Mouse (Mus musculus) embryonic stem cell, embryonic (primary cell): Measurements from ENCODE around the gene Rtf1.

ENCODE experiments used
- CTCF ChIA-PET, 4 experiments: fragments of 300-600 bp in 2 of 4; fragments of 350-600 bp in 2 of 4; sonication (Branson Sonifier 250); formaldehyde crosslinking; loops; one replicate each; lab custom pipeline; 2022; ENCODE audit warnings: inconsistent platforms in 2 of 4; lab: Charles Lee
- POLR2A ChIA-PET, 4 experiments: fragments of 300-600 bp in 2 of 4; fragments of 350-600 bp in 2 of 4; sonication (Branson Sonifier 250); formaldehyde crosslinking; loops; one replicate each; lab custom pipeline; 2022; ENCODE audit warnings: antibody characterized with exemption in 4 of 4, inconsistent platforms in 1 of 4; lab: Charles Lee

The Rtf1 gene

GRCm38 (mm10) chr2:119703171-119703570, 28.3 kb downstream of the Rtf1 start:
- POLR2A ChIA-PET: interaction anchor here in 3 of 4 experiments (0.6 to 1.9 kb wide), 8 partner anchors 11 to 147 kb away, joined by 3 to 8 read pairs (median 3); partner anchors contain the start of gene Rtf1 (in 1 of the 3)
- CTCF ChIA-PET: interaction anchor here in 2 of 4 experiments (0.6 kb wide), 2 partner anchors 243 to 339 kb away, joined by 3 to 4 read pairs; no protein-coding TSS in a partner anchor

DNA sequence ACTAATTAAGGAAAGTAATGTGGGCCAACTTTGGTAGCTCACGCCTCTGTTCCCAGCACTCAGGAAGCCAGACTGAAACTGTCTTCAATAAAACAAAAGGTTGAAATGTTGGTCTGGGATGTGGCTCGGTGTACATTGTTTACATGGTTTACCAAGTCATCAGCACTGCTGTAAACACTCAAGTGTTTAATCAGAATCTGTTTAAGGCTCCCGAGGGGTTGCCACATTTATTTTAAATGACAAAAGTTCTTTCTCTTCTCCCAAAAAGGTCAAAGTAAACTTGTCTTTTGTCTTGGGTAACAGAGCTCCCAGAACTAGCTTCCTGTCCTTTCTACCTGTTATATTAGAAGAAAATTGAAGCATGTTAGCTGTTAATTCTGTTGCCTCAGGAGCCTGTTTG, 32.8 kb downstream of the Rtf1 start:
- ChIA-PET POLR2A (interaction anchor here (0.6 to 6.2 kb wide), 35 partner anchors 9 to 765 kb away, joined by 3 to 55 read pairs (median 4); partner anchors contain the start of genes Rtf1 (in 2 of the 4), Itpka (in 1 of the 4), Ltk (in 1 of the 4) and Rpap1 (in 1 of the 4)), CTCF (interaction anchor here in 2 of 4 experiments (1.0 kb wide), 2 partner anchors 15 kb away, joined by 3 read pairs; no protein-coding TSS in a partner anchor)

DNA sequence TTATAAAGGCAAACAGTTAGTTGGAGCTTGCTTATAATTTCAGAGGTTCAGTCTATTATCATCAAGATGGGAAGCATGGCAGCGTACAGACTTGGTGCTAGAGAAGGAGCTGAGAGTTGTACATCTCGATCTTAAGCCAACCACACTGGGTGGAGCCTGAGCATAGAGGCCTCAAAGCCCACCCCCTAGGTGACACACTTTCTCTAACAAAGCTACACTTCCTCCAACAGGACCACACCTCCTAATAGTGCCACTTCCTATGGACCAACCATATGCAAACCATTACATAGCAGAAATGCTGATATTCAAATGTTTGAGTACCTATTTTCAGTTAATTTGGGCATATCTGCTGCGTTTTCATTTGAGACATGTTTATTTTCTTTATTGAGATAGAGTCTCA, 35.1 kb downstream of the Rtf1 start:
- CTCF ChIA-PET: no interaction called here
- POLR2A ChIA-PET: interaction anchor here in 3 of 4 experiments (0.8 to 6.2 kb wide), 17 partner anchors 10 to 232 kb away, joined by 3 to 55 read pairs (median 4); partner anchors contain the start of genes Ino80 (in 1 of the 3), Itpka (in 1 of the 3), Ltk (in 1 of the 3) and Rtf1 (in 1 of the 3)

GRCm38 (mm10) chr2:119715868-119716267, 41.0 kb downstream of the Rtf1 start:
- ChIA-PET POLR2A (interaction anchor here in 2 of 4 experiments (0.7 to 2.5 kb wide), 7 partner anchors 9 to 40 kb away, joined by 3 to 6 read pairs (median 4); no protein-coding TSS in a partner anchor), CTCF (interaction anchor here in 2 of 4 experiments (1.1 to 1.2 kb wide), 2 partner anchors 15 to 82 kb away, joined by 3 to 4 read pairs; partner anchors contain the start of gene Tyro3 (in 1 of the 2))

GRCm38 (mm10) chr2:119721070-119721469, 46.2 kb downstream of the Rtf1 start:
- POLR2A ChIA-PET: interaction anchor here in 2 of 4 experiments (0.5 to 3.3 kb wide), 10 partner anchors 9 to 105 kb away, joined by 3 to 25 read pairs (median 3); no protein-coding TSS in a partner anchor
- CTCF ChIA-PET: no interaction called here

- POLR2A ChIA-PET: interaction anchor here in 3 of 4 experiments (0.6 to 12.8 kb wide), 6 partner anchors 12 to 21 kb away, joined by 3 to 103 read pairs (median 6); partner anchors contain the start of gene Itpka (in 1 of the 3)
- CTCF ChIA-PET: no interaction called here
Observed at GRCm38 (mm10) chr2:119727762-119728416, 53.0 kb downstream of the Rtf1 start.

DNA sequence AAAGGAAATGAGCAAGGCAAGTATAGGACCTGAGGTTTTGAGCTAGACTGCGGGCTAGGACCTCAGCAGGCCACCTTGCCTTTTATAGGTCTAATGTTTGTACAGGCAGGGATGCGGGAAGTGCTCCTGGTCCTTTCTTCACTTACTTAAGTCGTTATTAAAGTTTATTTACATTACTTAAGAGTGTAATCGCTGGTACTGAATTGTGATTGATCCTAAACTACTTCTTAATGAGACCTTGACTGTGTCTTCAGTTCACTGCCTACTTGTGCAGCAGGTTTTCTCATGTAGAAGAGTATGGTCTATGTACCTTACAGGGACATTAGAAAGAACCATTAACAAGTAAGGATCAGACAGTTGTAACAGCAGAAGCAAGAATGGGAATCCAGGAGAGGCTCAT, 55.9 kb downstream of the Rtf1 start:
- ChIA-PET POLR2A (interaction anchor here in 3 of 4 experiments (0.7 to 12.8 kb wide), 11 partner anchors 11 to 127 kb away, joined by 3 to 103 read pairs (median 4); partner anchors contain the start of genes Itpka (in 1 of the 3) and Ltk (in 1 of the 3)), CTCF (interaction anchor here in 3 of 4 experiments (0.5 to 1.4 kb wide), 4 partner anchors 11 to 430 kb away, joined by 3 read pairs; no protein-coding TSS in a partner anchor)

DNA sequence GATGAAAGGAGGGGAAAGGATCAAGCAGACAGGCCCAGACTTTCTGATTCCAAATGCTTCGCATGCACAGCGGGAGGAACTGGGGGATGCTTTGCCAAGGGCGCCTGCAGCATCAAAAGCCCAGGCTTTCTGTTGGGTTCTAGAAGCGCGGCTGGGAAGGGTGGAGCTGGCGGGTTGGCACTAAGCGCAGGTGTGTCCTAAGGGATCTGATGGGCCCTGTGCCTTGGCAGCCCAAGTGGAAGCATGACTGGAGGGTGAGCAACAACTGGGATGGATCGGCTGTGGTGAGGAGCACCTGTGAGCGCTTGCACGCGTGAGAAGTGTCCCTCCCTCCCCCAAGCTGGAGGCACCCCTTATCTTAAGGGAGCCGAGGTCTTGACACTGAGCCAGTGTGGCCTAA, 62.3 kb downstream of the Rtf1 start:
- CTCF ChIA-PET: interaction anchor here in 1 of 4 experiments (1.2 kb wide), 1 partner anchor 31 kb away, joined by 3 read pairs; no protein-coding TSS in a partner anchor
- POLR2A ChIA-PET: interaction anchor here in 2 of 4 experiments (0.6 to 2.1 kb wide), 8 partner anchors 14 to 81 kb away, joined by 3 to 9 read pairs (median 3); partner anchors contain the start of gene Ltk (in 1 of the 2)

DNA sequence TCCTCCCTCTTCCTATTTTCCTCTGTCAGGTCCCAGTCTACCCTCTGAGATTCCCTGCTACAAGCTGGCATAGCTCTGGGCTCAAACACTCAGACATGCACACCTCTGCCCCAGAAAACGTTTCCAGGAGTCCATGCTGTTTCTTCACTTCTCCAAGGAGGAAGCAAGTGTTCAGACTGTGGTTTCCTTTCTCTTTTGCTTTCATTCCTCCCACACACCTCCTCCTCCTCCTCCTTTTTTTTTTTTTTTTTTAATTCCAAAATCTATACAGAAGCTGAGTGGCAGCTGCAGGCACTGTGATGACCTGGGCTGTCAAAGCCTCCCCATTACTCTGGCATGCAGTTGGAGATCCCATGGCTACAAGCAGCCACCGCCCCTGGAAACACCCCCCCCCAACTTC, 65.7 kb downstream of the Rtf1 start:
- ChIA-PET POLR2A (interaction anchor here in 3 of 4 experiments (0.6 to 7.2 kb wide), 21 partner anchors 9 to 737 kb away, joined by 3 to 103 read pairs (median 4); partner anchors contain the start of genes Ltk (in 2 of the 3) and Ndufaf1 (in 1 of the 3)), CTCF (interaction anchor here in 3 of 4 experiments (0.6 to 2.0 kb wide), 3 partner anchors 11 to 328 kb away, joined by 4 to 6 read pairs (median 5); no protein-coding TSS in a partner anchor)

DNA sequence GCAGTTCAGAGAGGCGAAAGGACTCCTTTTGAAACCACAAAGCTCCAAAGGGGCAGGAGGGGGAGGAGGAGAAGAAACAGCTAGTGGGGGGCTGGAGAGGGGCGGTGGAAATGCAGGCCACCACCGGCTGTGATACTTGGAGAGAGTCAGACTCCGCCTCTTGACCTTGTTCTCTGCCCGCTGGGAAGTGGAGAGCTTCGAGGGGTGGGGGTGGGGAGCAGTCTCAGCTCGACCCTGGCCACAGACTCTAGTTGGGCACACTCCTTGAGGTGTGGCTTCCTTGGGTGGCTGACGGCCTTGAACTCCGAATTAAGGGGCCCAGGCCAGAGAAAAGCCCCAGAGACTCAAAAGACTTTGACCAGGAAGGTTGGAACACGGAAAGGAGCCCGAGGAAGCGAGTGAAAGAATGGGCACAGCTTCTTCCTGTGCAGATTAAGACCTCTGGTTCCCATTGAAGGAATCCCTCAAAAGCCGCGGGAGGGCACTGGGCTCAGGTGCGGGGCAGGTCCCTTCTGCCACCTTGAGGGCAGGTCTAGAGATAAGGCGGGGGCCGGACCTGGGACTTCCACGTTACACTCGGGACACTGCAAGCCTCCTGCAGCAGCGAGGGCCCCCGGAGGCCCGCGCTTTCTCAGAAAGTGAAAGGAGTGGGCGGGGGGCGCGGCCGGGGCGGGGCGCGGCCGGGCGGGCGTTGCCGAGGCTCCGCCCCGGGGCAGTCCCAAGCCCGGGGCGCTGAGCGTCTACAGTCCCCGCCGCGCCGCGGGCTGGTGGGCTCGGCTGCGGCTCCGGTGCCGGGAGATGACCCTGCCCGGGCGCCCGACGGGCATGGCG, 66.9 kb downstream of the Rtf1 start, which contains the start of gene Itpka:
Gene Itpka, plus strand, starts transcription at position 757 of the 831 bp plus-strand sequence.
- ChIA-PET POLR2A (interaction anchor here (0.5 to 7.2 kb wide), 82 partner anchors 8 to 1554 kb away, joined by 3 to 103 read pairs (median 4); partner anchors contain the start of genes Ndufaf1 (in 3 of the 4), Ltk (in 2 of the 4), Mga (in 2 of the 4) and Rpap1 (in 2 of the 4)), CTCF (interaction anchor here (0.5 to 2.0 kb wide), 18 partner anchors 10 to 872 kb away, joined by 3 to 6 read pairs (median 3); partner anchors contain the start of genes Chp1 (in 1 of the 4), Exd1 (in 1 of the 4) and Rpap1 (in 1 of the 4))

GRCm38 (mm10) chr2:119742461-119743175, 67.8 kb downstream of the Rtf1 start:
- CTCF ChIA-PET: interaction anchor here in 2 of 4 experiments (1.1 to 2.0 kb wide), 6 partner anchors 9 to 24 kb away, joined by 3 to 5 read pairs (median 4); partner anchors contain the start of gene Ltk (in 1 of the 2)
- POLR2A ChIA-PET: interaction anchor here in 3 of 4 experiments (0.6 to 7.2 kb wide), 40 partner anchors 8 to 501 kb away, joined by 3 to 103 read pairs (median 5); partner anchors contain the start of genes Ltk (in 2 of the 3), Ndufaf1 (in 2 of the 3), Chp1 (in 1 of the 3) and Exd1 (in 1 of the 3)

GRCm38 (mm10) chr2:119743176-119743807, 68.4 kb downstream of the Rtf1 start:
- CTCF ChIA-PET: interaction anchor here in 3 of 4 experiments (0.5 to 1.6 kb wide), 5 partner anchors 10 to 237 kb away, joined by 3 to 14 read pairs (median 3); partner anchors contain the start of gene Ltk (in 1 of the 3)
- POLR2A ChIA-PET: interaction anchor here in 3 of 4 experiments (0.6 to 7.2 kb wide), 25 partner anchors 9 to 501 kb away, joined by 3 to 103 read pairs (median 5); partner anchors contain the start of genes Ltk (in 2 of the 3), Mapkbp1 (in 1 of the 3), Mga (in 1 of the 3) and Rpap1 (in 1 of the 3)

- CTCF ChIA-PET: interaction anchor here in 3 of 4 experiments (0.5 to 1.6 kb wide), 5 partner anchors 10 to 237 kb away, joined by 3 to 14 read pairs (median 3); partner anchors contain the start of gene Ltk (in 1 of the 3)
- POLR2A ChIA-PET: interaction anchor here in 3 of 4 experiments (0.5 to 7.2 kb wide), 22 partner anchors 9 to 757 kb away, joined by 3 to 103 read pairs (median 4); partner anchors contain the start of genes Ltk (in 2 of the 3), Mapkbp1 (in 1 of the 3), Mga (in 1 of the 3) and Rpap1 (in 1 of the 3)
Observed at GRCm38 (mm10) chr2:119743808-119744162, 68.9 kb downstream of the Rtf1 start.

GRCm38 (mm10) chr2:119744163-119745111, 69.6 kb downstream of the Rtf1 start:
- CTCF ChIA-PET: interaction anchor here in 3 of 4 experiments (0.6 to 1.6 kb wide), 8 partner anchors 9 to 156 kb away, joined by 3 to 8 read pairs (median 3); partner anchors contain the start of gene Ltk (in 1 of the 3)
- POLR2A ChIA-PET: interaction anchor here in 3 of 4 experiments (0.5 to 7.2 kb wide), 21 partner anchors 10 to 757 kb away, joined by 3 to 103 read pairs (median 3); partner anchors contain the start of genes Ltk (in 2 of the 3), Mga (in 2 of the 3) and Mapkbp1 (in 1 of the 3)
